Mouse (Mus musculus): Measurements from ENCODE around the gene Gm36210.

Gene Gm36210

DNA sequence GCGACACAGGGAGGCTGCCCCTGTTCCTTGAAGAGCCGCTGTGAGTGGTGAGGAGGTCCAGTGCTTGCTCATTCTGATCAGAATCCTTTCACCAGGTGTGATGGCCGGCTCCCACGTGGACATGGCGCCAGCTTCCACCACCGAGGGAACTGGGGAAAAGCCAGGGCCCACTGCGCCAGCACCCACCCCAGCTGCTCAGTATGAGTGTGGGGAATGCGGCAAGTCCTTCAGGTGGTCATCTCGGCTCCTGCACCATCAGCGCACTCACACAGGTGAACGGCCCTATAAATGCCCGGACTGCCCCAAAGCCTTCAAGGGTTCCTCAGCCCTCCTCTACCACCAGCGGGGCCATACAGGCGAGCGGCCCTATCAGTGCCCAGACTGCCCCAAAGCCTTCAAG lies 12.4 kb upstream of the Gm36210 start:
- POLR2A ChIA-PET, result interaction anchor here in 3 of 4 experiments (0.6 to 15.6 kb wide), 15 partner anchors 8 to 1273 kb away, joined by 3 to 118 read pairs (median 5); partner anchors contain the start of genes Fiz1 (in 2 of the 3), Ube2s (in 2 of the 3), Zfp524 (in 2 of the 3) and Gm44973 (in 1 of the 3)
- CTCF ChIA-PET, result interaction anchor here (0.6 to 1.7 kb wide), 4 partner anchors 16 to 22 kb away, joined by 3 to 4 read pairs (median 3); no protein-coding TSS in a partner anchor

DNA sequence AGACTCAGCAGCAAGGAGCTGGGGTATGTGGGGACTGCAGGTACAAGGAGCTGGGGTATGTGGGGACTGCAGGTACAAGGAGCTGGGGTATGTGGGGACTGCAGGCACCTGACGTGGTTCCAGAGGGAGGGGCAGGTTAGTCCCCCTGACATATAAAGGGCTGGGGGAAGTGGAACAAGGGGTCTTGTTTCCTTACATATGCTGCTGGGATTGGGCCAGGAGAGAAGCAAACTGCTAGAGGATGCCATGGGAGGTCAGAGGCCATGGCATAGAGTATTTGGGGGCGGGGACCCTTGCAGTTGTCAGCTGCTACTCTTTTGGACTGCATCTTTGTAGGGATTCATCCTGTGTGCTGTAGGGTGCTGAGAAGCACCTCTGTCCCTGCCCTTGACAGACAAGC lies 11.2 kb upstream of the Gm36210 start:
- CTCF ChIA-PET, result interaction anchor here in 1 of 4 experiments (0.6 kb wide), 1 partner anchor 17 kb away, joined by 3 read pairs; no protein-coding TSS in a partner anchor
- POLR2A ChIA-PET, result interaction anchor here in 3 of 4 experiments (0.8 to 15.6 kb wide), 6 partner anchors 9 to 165 kb away, joined by 3 to 118 read pairs (median 3); partner anchors contain the start of genes Cox6b2 (in 1 of the 3), Rpl28 (in 1 of the 3) and Ube2s (in 1 of the 3)

DNA sequence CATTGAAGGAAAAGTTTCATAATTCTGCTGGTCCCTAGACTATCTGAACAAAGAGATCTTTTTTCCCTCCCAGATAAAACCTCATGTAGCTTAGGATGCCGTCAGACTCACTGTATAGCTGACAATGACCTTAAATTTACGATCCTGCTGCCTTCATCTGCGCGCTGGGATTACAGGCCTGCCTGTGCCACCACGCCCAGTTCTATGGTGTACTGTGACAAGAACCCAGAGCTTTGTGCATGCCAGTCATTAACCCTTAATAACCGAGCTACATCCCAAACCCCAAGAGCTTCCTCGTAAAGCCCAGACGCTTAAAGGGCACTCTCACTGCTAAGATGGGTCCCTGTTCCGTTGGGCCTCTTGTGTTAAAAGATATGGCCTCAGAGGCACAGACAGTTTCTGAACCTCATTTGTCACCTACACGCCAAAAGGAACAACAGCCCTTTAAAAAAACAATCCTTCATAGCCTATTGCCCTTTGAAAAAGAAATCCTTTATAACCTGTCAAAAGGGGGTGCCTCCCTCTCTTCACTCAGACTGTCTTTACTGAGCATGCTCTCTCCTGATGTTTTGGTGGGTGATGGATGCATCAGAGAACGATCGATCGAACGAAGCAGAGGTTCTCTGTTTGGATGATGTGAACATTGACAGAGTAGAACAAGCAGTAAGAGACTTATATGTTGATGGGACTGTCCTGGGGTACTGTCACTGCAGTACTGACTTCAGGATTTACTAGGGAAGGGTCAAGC lies 9.5 kb upstream of the Gm36210 start:
- POLR2A ChIA-PET, result interaction anchor here (0.5 to 15.6 kb wide), 59 partner anchors 8 to 1223 kb away, joined by 3 to 130 read pairs (median 5); partner anchors contain the start of genes Fiz1 (in 3 of the 4), Gm44973 (in 3 of the 4), Shisa7 (in 3 of the 4) and Ube2s (in 3 of the 4)
- CTCF ChIA-PET, result interaction anchor here in 3 of 4 experiments (0.7 to 1.7 kb wide), 6 partner anchors 15 to 25 kb away, joined by 3 to 6 read pairs (median 4); no protein-coding TSS in a partner anchor

DNA sequence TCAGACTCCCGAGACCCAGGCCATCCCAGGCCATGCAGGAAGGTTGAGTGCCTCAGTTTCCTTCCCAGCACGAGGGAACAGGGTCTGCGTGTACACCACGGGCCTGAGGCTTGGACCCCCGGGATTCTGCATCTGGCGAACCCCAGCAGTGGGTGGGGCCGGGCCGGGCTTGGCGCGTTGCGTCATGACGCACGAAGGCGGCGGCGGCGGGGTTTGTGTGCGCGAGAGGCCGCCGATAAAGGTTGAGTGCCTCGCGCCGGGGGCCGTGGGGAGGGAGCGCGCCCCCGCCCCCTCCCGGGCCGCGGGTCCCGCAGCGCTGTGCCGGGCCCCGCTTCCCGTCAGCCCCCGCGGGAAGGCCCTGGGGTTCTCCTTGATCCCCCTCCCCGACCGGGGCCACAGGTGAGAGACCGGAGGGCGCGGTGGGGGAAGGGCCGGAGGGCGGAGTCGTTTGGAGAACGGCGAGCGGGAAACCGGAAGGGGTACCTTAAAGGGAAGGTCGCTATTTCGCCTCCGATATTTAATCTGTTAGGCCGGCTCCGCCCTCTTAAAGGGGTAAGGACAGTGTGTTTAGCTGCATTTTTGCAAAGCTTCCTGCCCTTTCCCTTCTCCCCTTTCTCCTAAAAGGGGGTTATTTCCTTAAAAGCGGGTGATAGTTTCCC lies 8.8 kb upstream of the Gm36210 start, which contains the start of gene Zfp628:
Gene Zfp628, plus strand, starts transcription at position 211 of the 659 bp plus-strand sequence.
- POLR2A ChIA-PET, result interaction anchor here (0.5 to 15.6 kb wide), 71 partner anchors 8 to 1222 kb away, joined by 3 to 130 read pairs (median 4); partner anchors contain the start of genes Cox6b2 (in 3 of the 4), Fiz1 (in 3 of the 4), Gm44973 (in 3 of the 4) and Shisa7 (in 3 of the 4)

DNA sequence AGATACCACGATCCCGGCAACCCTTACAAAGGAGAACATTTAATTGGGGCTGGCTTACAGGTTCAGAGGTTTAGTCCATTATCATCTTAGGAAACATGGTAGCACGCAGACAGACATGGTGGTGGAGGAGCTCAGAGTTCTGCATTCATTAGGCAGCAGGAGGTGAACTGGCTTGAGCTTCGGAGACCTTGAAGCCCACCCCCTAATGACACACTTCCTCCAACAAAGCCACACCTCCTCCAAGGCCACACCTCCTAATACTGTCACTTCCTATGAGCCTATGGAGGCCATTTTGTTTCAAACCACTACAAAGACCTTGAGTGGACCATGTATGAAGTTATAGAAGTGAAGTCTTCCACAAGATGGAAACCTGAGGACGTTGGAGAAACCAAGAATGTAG lies 5.9 kb upstream of the Gm36210 start:
- ChIA-PET POLR2A (interaction anchor here (0.5 to 8.8 kb wide), 109 partner anchors 8 to 1523 kb away, joined by 3 to 130 read pairs (median 6); partner anchors contain the start of genes Cox6b2 (in 4 of the 4), Hspbp1 (in 3 of the 4), Isoc2a (in 3 of the 4) and Nat14 (in 3 of the 4)), CTCF (interaction anchor here (0.6 to 3.0 kb wide), 47 partner anchors 9 to 1745 kb away, joined by 3 to 63 read pairs (median 6); partner anchors contain the start of genes Isoc2a (in 2 of the 4), Ssc5d (in 2 of the 4), Cox6b2 (in 1 of the 4) and Dnaaf3 (in 1 of the 4))

More for the DNA sequence above, 8.8 kb upstream of the Gm36210 start, which contains the start of gene Zfp628:
- CTCF ChIA-PET, result interaction anchor here in 3 of 4 experiments (0.7 to 1.7 kb wide), 7 partner anchors 14 to 188 kb away, joined by 3 to 6 read pairs (median 3); no protein-coding TSS in a partner anchor

DNA sequence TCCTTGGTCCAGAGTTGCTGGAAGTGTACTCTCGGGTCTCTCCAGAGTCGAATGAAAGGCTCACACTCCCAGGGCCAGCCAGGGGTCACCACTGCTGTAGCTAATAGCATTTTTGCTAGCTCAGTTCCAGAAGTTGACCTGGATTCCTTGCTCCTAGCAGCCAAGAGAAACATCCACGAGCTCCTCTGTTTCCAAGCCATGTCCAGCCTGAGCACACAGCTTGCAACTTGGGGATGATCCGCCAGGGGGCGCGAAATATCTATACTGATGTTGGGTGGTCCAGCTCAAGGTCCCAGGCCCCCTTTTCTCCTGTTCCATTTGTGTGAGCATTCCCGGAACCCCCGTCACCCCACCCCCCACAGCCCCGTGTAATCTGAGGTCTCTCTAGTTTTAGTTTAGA lies 5.2 kb upstream of the Gm36210 start:
- POLR2A ChIA-PET, result interaction anchor here (0.5 to 8.8 kb wide), 122 partner anchors 9 to 1524 kb away, joined by 3 to 130 read pairs (median 5); partner anchors contain the start of genes Cox6b2 (in 4 of the 4), Hspbp1 (in 4 of the 4), Isoc2a (in 3 of the 4) and Nat14 (in 3 of the 4)

DNA sequence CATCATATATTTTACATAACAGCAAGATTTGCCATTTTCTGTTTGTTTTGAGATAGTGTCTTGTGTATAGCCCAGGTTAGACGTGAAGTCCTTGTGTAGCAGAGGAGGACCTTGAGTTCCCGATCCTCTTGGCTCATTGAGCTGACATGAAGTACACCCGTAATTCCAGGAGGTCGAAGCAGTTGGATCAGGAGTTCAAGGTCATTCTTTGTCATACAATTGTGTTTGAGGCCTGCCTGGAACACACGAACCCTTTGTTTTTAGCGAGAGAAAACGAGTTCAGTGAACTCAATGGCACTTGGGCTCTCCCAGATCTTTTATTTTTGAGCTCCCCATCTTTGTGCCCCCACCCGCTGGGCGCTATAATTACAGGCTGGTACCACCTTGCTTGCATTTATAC lies 3.9 kb downstream of the Gm36210 start:
- POLR2A ChIA-PET, result interaction anchor here (0.5 to 11.3 kb wide), 59 partner anchors 8 to 376 kb away, joined by 3 to 159 read pairs (median 5); partner anchors contain the start of genes Ube2s (in 3 of the 4), Zfp628 (in 3 of the 4), Cox6b2 (in 2 of the 4) and Isoc2a (in 2 of the 4)
- CTCF ChIA-PET, result interaction anchor here (0.6 to 4.9 kb wide), 18 partner anchors 9 to 370 kb away, joined by 3 to 63 read pairs (median 5); partner anchors contain the start of genes Cox6b2 (in 1 of the 4), Dnaaf3 (in 1 of the 4), Isoc2a (in 1 of the 4) and Isoc2b (in 1 of the 4)

More for the DNA sequence above, 5.2 kb upstream of the Gm36210 start:
- CTCF ChIA-PET, result interaction anchor here (0.6 to 3.0 kb wide), 60 partner anchors 9 to 380 kb away, joined by 3 to 63 read pairs (median 5); partner anchors contain the start of genes Nat14 (in 2 of the 4), Sbk2 (in 2 of the 4), Cox6b2 (in 1 of the 4) and Dnaaf3 (in 1 of the 4)

DNA sequence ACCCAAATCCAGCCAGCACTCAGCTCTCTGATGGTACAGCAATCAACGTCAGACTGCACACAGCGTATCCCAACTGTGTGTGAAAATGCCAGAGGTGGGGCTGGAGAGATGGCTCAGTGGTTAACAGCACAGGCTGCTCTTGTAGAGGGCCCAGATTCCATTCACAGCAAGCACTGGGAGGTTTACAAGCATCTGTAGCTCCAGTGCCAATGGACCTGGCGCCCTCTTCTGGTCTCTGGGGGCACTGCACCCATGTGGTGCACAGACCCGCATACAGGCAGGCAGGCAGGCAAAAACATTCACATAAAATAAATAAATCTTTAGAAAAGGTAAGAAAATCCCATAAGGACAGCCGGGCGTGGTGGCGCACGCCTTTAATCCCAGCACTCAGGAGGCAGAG lies 5.1 kb downstream of the Gm36210 start:
- ChIA-PET POLR2A (interaction anchor here (0.5 to 11.3 kb wide), 82 partner anchors 9 to 1358 kb away, joined by 3 to 159 read pairs (median 4); partner anchors contain the start of genes Ube2s (in 4 of the 4), Cox6b2 (in 3 of the 4), Isoc2a (in 3 of the 4) and Rpl28 (in 3 of the 4)), CTCF (interaction anchor here (0.5 to 4.9 kb wide), 48 partner anchors 9 to 1723 kb away, joined by 3 to 63 read pairs (median 4); partner anchors contain the start of genes Isoc2a (in 3 of the 4), Isoc2b (in 2 of the 4), Cox6b2 (in 1 of the 4) and Gm44973 (in 1 of the 4))

DNA sequence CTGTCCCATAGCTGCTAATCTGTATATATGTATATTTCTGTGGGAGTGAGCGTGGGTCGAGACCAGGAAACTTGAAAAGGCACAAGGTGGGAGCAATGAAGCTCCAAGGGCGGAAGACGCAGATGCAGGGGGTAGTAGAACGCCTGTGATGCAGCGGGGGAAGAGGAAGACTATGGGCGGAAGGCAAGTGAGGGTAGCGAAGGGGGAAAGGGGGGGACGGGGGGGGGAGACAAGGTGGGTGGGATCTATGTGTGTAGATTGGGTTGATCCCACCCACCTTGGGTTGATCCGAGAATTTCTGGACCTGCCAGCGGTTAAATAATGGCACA lies 5.8 kb downstream of the Gm36210 start:
- ChIA-PET POLR2A (interaction anchor here (0.6 to 11.3 kb wide), 86 partner anchors 9 to 1272 kb away, joined by 3 to 159 read pairs (median 4); partner anchors contain the start of genes Ube2s (in 4 of the 4), Cox6b2 (in 3 of the 4), Isoc2a (in 3 of the 4) and Isoc2b (in 3 of the 4)), CTCF (interaction anchor here (0.6 to 4.9 kb wide), 49 partner anchors 8 to 1598 kb away, joined by 3 to 63 read pairs (median 4); partner anchors contain the start of genes Isoc2a (in 3 of the 4), Isoc2b (in 2 of the 4), Cox6b2 (in 1 of the 4) and Rpl28 (in 1 of the 4))

DNA sequence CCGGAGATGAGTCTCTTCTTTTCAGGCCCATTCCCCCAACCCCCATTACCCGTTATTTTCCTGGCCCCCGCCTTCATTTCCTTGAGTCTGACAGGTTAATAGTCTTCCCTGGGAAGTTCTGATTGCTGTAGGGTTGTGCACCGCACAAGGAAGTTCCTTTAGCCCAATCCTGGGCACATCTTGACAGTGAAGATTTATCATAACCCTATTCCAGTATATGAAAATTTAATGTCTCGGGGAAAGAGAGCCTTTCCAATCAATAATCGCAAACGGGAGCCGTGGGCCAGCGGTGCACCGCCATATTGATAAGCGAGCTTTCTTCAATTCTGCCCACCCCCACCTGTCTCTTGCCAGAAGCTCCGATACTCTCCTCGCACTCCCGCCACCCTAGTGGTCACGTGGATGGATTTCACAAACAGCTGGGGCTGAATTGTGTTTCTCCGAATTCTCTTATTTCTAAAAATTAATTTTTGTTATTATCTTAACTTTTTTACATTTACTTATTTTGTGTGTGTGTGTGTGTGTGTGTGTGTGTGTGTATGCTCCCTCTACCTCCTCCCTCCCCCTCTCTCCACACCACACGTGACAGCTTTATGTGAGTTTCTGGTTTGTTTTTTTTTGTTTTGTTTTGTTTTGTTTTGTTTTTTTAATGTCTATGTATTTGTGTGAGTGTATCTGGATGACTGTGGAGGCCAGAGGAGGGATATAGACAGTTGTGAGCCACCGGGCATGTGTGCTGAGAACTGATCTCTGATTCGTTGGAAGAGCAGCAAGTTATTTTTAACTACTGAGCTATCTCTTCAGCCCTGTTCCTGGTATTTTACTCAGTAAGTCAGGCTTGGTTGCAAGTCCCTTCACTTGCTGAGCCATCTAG lies 6.4 kb downstream of the Gm36210 start:
- ChIA-PET CTCF (interaction anchor here (0.6 to 4.9 kb wide), 36 partner anchors 11 to 1295 kb away, joined by 3 to 63 read pairs (median 4); partner anchors contain the start of genes Isoc2b (in 2 of the 4), Isoc2a (in 1 of the 4), Rpl28 (in 1 of the 4) and Tnni3 (in 1 of the 4)), POLR2A (interaction anchor here (0.6 to 11.3 kb wide), 74 partner anchors 8 to 1272 kb away, joined by 3 to 159 read pairs (median 4); partner anchors contain the start of genes Ube2s (in 4 of the 4), Cox6b2 (in 3 of the 4), Isoc2a (in 3 of the 4) and Isoc2b (in 3 of the 4))

DNA sequence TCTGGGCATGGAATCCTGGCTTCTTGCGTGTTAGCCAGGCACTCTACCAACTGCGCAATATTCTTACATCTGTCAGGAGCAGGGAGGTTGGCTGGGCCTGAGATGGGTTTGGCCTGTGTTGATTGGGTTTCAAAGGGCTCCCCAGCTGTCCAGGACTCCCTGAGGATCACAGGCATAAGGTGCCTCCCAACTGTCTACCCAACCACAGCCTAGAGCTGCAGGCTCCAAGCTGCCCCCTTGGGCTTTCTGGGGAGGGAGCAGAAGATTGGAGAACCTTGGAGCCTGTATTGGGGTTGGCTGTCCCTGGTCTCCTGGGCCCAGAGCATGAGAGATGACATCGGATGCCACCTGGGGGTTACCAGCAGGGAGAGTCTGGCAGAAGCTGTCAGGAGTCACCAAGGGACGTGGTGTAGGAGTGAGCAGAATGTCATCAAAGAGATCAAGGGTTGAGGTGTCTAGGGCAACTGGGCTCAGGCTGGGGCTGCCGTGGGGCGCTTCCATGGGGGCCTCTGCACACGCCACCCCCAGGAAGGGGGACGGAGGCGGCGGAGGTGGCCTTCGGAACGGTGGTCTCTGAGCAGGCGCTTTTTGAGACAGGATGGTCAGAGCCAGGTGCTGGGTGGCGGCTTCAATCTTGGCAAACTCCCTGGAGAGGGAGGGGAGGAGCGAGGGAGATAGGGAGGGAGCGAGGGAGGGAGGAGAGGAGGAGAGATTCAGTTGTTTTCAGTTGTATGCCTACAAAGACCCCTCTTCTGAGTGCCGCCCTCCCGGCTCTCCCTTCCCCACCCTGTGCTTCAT lies 7.3 kb downstream of the Gm36210 start:
- CTCF ChIA-PET, result interaction anchor here in 3 of 4 experiments (0.6 to 4.9 kb wide), 12 partner anchors 12 to 755 kb away, joined by 3 to 63 read pairs (median 5); partner anchors contain the start of genes Isoc2a (in 2 of the 3), Cox6b2 (in 1 of the 3) and Tnni3 (in 1 of the 3)

DNA sequence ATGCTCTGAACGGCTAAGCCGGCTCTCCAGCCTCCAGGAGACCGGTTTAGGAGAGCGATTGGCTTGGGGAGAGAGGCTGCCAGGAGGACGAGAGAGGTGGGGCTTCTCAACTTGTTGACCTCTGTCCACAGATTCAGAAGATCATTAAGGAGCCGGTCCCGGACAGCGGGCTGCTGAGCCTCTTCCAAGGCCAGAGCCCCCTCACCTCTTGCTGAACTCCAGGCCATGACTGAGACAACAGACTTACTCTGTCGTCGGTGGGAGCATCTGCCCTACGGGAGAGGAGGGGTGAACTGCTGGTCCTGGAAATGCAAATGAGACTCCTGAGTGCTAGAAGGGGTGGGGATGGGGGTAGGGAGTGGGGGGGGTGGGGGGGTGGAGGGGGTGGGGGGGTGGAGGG lies 11.1 kb downstream of the Gm36210 start:
- ChIA-PET POLR2A (interaction anchor here in 3 of 4 experiments (0.8 to 2.1 kb wide), 14 partner anchors 8 to 210 kb away, joined by 3 to 11 read pairs (median 4); partner anchors contain the start of genes Ube2s (in 3 of the 3), Isoc2a (in 2 of the 3), Hspbp1 (in 1 of the 3) and Isoc2b (in 1 of the 3)), CTCF (interaction anchor here in 2 of 4 experiments (1.0 to 1.5 kb wide), 3 partner anchors 16 to 18 kb away, joined by 4 read pairs; partner anchors contain the start of gene Isoc2a (in 1 of the 2))

More for the DNA sequence above, 7.3 kb downstream of the Gm36210 start:
- POLR2A ChIA-PET, result interaction anchor here (0.6 to 11.3 kb wide), 46 partner anchors 7 to 1206 kb away, joined by 3 to 159 read pairs (median 4); partner anchors contain the start of genes Isoc2a (in 3 of the 4), Ube2s (in 3 of the 4), Isoc2b (in 2 of the 4) and Rpl28 (in 2 of the 4)

DNA sequence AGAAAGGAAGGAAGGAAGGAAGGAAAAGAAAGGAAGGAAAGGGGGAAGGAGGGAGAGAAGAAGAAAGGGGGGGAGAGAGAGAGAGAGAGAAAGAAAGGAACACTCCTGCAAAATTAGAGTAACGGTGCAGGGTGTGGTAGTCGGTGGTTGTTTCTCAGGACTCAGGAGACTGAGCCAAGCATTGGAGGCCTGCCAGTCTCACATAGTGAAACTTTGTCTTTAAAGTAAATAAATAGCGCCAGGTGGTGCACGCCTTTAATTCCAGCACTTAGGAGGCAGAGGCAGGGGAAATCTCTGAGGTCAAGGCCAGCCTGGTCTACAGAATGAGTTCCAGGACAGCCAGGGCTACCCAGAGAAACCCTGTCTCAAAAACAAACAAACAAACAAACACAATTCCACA lies 19.6 kb downstream of the Gm36210 start:
- POLR2A ChIA-PET, result interaction anchor here in 1 of 4 experiments (1.1 to 1.4 kb wide), 3 partner anchors 10 to 74 kb away, joined by 5 to 8 read pairs (median 5); partner anchors contain the start of genes Isoc2a and Ube2s
- CTCF ChIA-PET, result no interaction called here

DNA sequence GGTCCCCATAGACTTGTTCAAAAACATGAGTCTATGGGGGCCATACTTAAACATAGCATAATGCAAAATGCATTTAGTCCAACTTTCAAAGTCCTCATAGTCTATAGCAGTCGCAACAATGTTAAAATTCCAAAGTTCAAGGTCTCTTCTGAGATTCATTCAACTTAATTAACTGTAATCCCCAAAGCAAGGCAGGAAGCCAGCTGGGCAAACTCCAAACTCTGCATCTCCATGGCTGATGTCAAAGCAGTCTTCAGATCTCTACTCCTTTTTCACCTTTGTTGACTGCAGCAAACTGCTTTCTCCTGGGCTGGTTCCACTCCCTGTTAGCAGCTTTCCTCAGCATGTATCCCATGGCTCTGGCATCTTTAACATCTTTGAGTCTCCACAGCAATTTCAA lies 27.3 kb downstream of the Gm36210 start:
- ChIA-PET POLR2A (interaction anchor here in 1 of 4 experiments (1.3 to 1.4 kb wide), 2 partner anchors 13 to 87 kb away, joined by 3 to 5 read pairs; partner anchors contain the start of gene Rpl28), CTCF (interaction anchor here in 1 of 4 experiments (0.9 kb wide), 1 partner anchor 13 kb away, joined by 5 read pairs; no protein-coding TSS in a partner anchor)
